Mouse (Mus musculus): Measurements from ENCODE around the gene Trib3. TPM values are rescaled to one million over a fixed set of nuclear protein-coding genes. Genes with fewer than 3 reads are reported as not detected.
"Not testable (repeated sequence)": the region's sequence is repeated elsewhere in the genome, so short reads cannot be mapped to it uniquely, and the experiment has no call there.

Trib3 gene
- polyA plus RNA-seq, 1 experiment from 2014 or later, result 0.79 TPM

- H3K4me3 ChIP-seq, result peak overlapping the region; percentile 82
- H3K27me3 ChIP-seq, result no peaks in the 10 kb centered on the region
- peaks cover 27% of the 10 kb centered on the region for H3K4me1 ChIP-seq
- WGBS, result 38% methylated on average over 5 of the region's 5 CpGs
- no peaks in the 10 kb centered on the region for H3K36me3 ChIP-seq (ENCODE audit: poor library complexity, severe bottlenecking)
- no peak for ATAC-seq
- peak overlapping the region; percentile 80 for H3K4me2 ChIP-seq
- no peaks in the 10 kb centered on the region for H3K9me3 ChIP-seq (replicated peaks)
- H3K27ac ChIP-seq, result no peak overlapping the region
- H3K9ac ChIP-seq, result peak overlapping the region; percentile 89
Observed at GRCm38 (mm10) chr2:152294541-152294940, 49.3 kb downstream of the Trib3 start.

GRCm38 (mm10) chr2:152293727-152294475, 49.9 kb downstream of the Trib3 start, which contains the start of gene Tbc1d20:
Tbc1d20 (plus strand) TSS chr2:152293828.
- ATAC-seq, result peak; percentile 98
- Histone ChIP-seq H3K36me3 (ENCODE audit: poor library complexity, severe bottlenecking) (no peaks in the 10 kb centered on the region), H3K4me2 (peak within 1 kb of the TSS; percentile 80), H3K9ac (peak within 1 kb of the TSS; percentile 89), H3K9me3 (replicated peaks) (no peaks in the 10 kb centered on the region), H3K27ac (peak within 1 kb of the TSS; percentile 75), H3K27me3 (no peaks in the 10 kb centered on the region), H3K4me3 (peak within 1 kb of the TSS; percentile 82), H3K4me1 (peaks cover 27% of the 10 kb centered on the region)
- WGBS, result under 1% methylated on average over 62 of the region's 70 CpGs

- H3K4me1 ChIP-seq, result peaks cover 27% of the 10 kb centered on the region
- peak; percentile 70 for ATAC-seq
- H3K27me3 ChIP-seq, result no peaks in the 10 kb centered on the region
- H3K4me2 ChIP-seq, result peak overlapping the region; percentile 80
- H3K9ac ChIP-seq, result peak overlapping the region; percentile 89
- 1% methylated on average over 15 of the region's 15 CpGs for WGBS
- no peaks in the 10 kb centered on the region for H3K9me3 ChIP-seq (replicated peaks)
- H3K4me3 ChIP-seq, result peak overlapping the region; percentile 82
- H3K36me3 ChIP-seq (ENCODE audit: poor library complexity, severe bottlenecking), result peaks cover 3% of the 10 kb centered on the region; the same call in 1 of the 2 replicates
- no peak overlapping the region for H3K27ac ChIP-seq
Observed at GRCm38 (mm10) chr2:152293179-152293726, 50.6 kb downstream of the Trib3 start.

- H3K27me3 ChIP-seq, result no peaks in the 10 kb centered on the region
- ATAC-seq, result no peak
- WGBS, result 36% methylated on average over 2 of the region's 2 CpGs
- H3K9me3 ChIP-seq (replicated peaks), result no peaks in the 10 kb centered on the region
- H3K9ac ChIP-seq, result no peak overlapping the region
- H3K36me3 ChIP-seq (ENCODE audit: poor library complexity, severe bottlenecking), result peaks cover 7% of the 10 kb centered on the region
- H3K4me1 ChIP-seq, result peaks cover 25% of the 10 kb centered on the region
- no peak overlapping the region for H3K27ac ChIP-seq
- no peak overlapping the region for H3K4me3 ChIP-seq
- no peak overlapping the region for H3K4me2 ChIP-seq
Observed at GRCm38 (mm10) chr2:152292475-152292874, 51.4 kb downstream of the Trib3 start.

GRCm38 (mm10) chr2:152289623-152290022, 54.2 kb downstream of the Trib3 start:
- not testable (repeated sequence) for ATAC-seq; H3K4me3 ChIP-seq; H3K9ac ChIP-seq; H3K4me1 ChIP-seq; H3K27ac ChIP-seq; H3K9me3 ChIP-seq (replicated peaks); H3K27me3 ChIP-seq; H3K4me2 ChIP-seq
- peaks cover 24% of the 10 kb centered on the region for H3K36me3 ChIP-seq (ENCODE audit: poor library complexity, severe bottlenecking)
- 85% methylated on average over 2 of the region's 2 CpGs for WGBS

- Histone ChIP-seq H3K4me1 (peaks cover under 1% of the 10 kb centered on the region; the same call in 1 of the 2 replicates), H3K4me2 (no peak overlapping the region), H3K27me3 (no peaks in the 10 kb centered on the region), H3K36me3 (ENCODE audit: poor library complexity, severe bottlenecking) (peaks cover 39% of the 10 kb centered on the region), H3K4me3 (no peak overlapping the region), H3K9ac (no peak overlapping the region), H3K27ac (no peak overlapping the region), H3K9me3 (replicated peaks) (no peaks in the 10 kb centered on the region)
- 80% methylated on average over 8 of the region's 8 CpGs for WGBS
- ATAC-seq, result no peak
Observed at GRCm38 (mm10) chr2:152288046-152288445, 55.8 kb downstream of the Trib3 start.

- no peaks in the 10 kb centered on the region for H3K9me3 ChIP-seq (replicated peaks)
- no peaks in the 10 kb centered on the region for H3K27me3 ChIP-seq
- 90% methylated on average over 5 of the region's 5 CpGs for WGBS
- no peaks in the 10 kb centered on the region for H3K4me1 ChIP-seq
- H3K36me3 ChIP-seq (ENCODE audit: poor library complexity, severe bottlenecking), result peaks cover 44% of the 10 kb centered on the region
- H3K4me2 ChIP-seq, result no peak overlapping the region
- no peak overlapping the region for H3K4me3 ChIP-seq
- H3K9ac ChIP-seq, result no peak overlapping the region
- H3K27ac ChIP-seq, result no peak overlapping the region
- no peak for ATAC-seq
Observed at GRCm38 (mm10) chr2:152287560-152287959, 56.3 kb downstream of the Trib3 start.

Other genes with a start within 250 kb of the Trib3 start
- gene Srxn1, start 238.5 kb downstream of the Trib3 start, polyA plus RNA-seq (2015; fragmentation: Nextera tagmentation; extraction: Ambion mirVana), result 10.3 and 10.7 TPM in 2 replicates
- 1.4 and 1.8 TPM in 2 replicates for gene Tcf15, start 200.5 kb downstream of the Trib3 start, polyA plus RNA-seq (2015; fragmentation: Nextera tagmentation; extraction: Ambion mirVana)
- 137 and 142 TPM in 2 replicates for gene Csnk2a1, start 117.2 kb downstream of the Trib3 start, polyA plus RNA-seq (2015; fragmentation: Nextera tagmentation; extraction: Ambion mirVana)
- gene Tbc1d20, start 50.2 kb downstream of the Trib3 start, polyA plus RNA-seq (2015; fragmentation: Nextera tagmentation; extraction: Ambion mirVana), result 29.5 and 31.6 TPM in 2 replicates
- 88.4 and 97.6 TPM in 2 replicates for gene Rbck1, start 11.4 kb downstream of the Trib3 start, polyA plus RNA-seq (2015; fragmentation: Nextera tagmentation; extraction: Ambion mirVana)
- 11.8 and 16.4 TPM in 2 replicates for gene Nrsn2, start 32.6 kb upstream of the Trib3 start, polyA plus RNA-seq (2015; fragmentation: Nextera tagmentation; extraction: Ambion mirVana)
- gene Sox12, start 54.0 kb upstream of the Trib3 start, polyA plus RNA-seq (2015; fragmentation: Nextera tagmentation; extraction: Ambion mirVana), result 15.8 and 17.6 TPM in 2 replicates
- gene Zcchc3, start 71.0 kb upstream of the Trib3 start, polyA plus RNA-seq (2015; fragmentation: Nextera tagmentation; extraction: Ambion mirVana), result 25.3 and 25.9 TPM in 2 replicates
- 1.6 and 2.6 TPM in 2 replicates for gene 6820408C15Rik, start 71.6 kb upstream of the Trib3 start, polyA plus RNA-seq (2015; fragmentation: Nextera tagmentation; extraction: Ambion mirVana)
- not detected in 2 replicates for gene Defb23, start 120.6 kb upstream of the Trib3 start, polyA plus RNA-seq (2015; fragmentation: Nextera tagmentation; extraction: Ambion mirVana)
- gene Defb20, start 133.0 kb upstream of the Trib3 start, polyA plus RNA-seq (2015; fragmentation: Nextera tagmentation; extraction: Ambion mirVana), result not detected in 2 replicates
- not detected in 2 replicates for gene Defb22, start 146.1 kb upstream of the Trib3 start, polyA plus RNA-seq (2015; fragmentation: Nextera tagmentation; extraction: Ambion mirVana)
- gene Defb26, start 167.7 kb upstream of the Trib3 start, polyA plus RNA-seq (2015; fragmentation: Nextera tagmentation; extraction: Ambion mirVana), result not detected in 2 replicates
- not detected in 2 replicates for gene Defb28, start 174.2 kb upstream of the Trib3 start, polyA plus RNA-seq (2015; fragmentation: Nextera tagmentation; extraction: Ambion mirVana)
- gene Defb29, start 196.1 kb upstream of the Trib3 start, polyA plus RNA-seq (2015; fragmentation: Nextera tagmentation; extraction: Ambion mirVana), result not detected in 2 replicates
- not detected in 2 replicates for gene Gm17416, start 225.3 kb upstream of the Trib3 start, polyA plus RNA-seq (2015; fragmentation: Nextera tagmentation; extraction: Ambion mirVana)
- not detected in 2 replicates for gene Defb21, start 228.7 kb upstream of the Trib3 start, polyA plus RNA-seq (2015; fragmentation: Nextera tagmentation; extraction: Ambion mirVana)
- gene Defb19, start 236.3 kb upstream of the Trib3 start, polyA plus RNA-seq (2015; fragmentation: Nextera tagmentation; extraction: Ambion mirVana), result not detected in 2 replicates